Mouse (Mus musculus) induced T-regulatory cell, adult 2 months (primary cell): ENCODE data around the gene Dscaml1.

Source experiments
- DNase-seq: peaks from one replicate; pipeline ENCODE4 v3.0.0-alpha.2; 2012; ENCODE audit warnings: low read depth

Gene Dscaml1

GRCm38 (mm10) chr9:45412287-45412686 is 14.1 kb upstream of the Dscaml1 start:
- DNase-seq, result peak; percentile 94

- DNase-seq, result no peak
Measured at GRCm38 (mm10) chr9:45412700-45413477, 13.5 kb upstream of the Dscaml1 start.

- DNase-seq, result peak; percentile 69
Measured at GRCm38 (mm10) chr9:45413478-45414140, 12.8 kb upstream of the Dscaml1 start.

- peak; percentile 53 for DNase-seq
Measured at GRCm38 (mm10) chr9:45415912-45416311, 10.5 kb upstream of the Dscaml1 start.

GRCm38 (mm10) chr9:45417245-45417644 is 9.2 kb upstream of the Dscaml1 start:
- peak; percentile 89 for DNase-seq

- no peak for DNase-seq
Measured at GRCm38 (mm10) chr9:45418252-45418651, 8.2 kb upstream of the Dscaml1 start.

- peak; percentile 61 for DNase-seq
Measured at GRCm38 (mm10) chr9:45421209-45421608, 5.2 kb upstream of the Dscaml1 start.

GRCm38 (mm10) chr9:45422761-45423298 is 3.6 kb upstream of the Dscaml1 start:
- no peak for DNase-seq

- no peak for DNase-seq
Measured at GRCm38 (mm10) chr9:45429392-45429791, 3.0 kb downstream of the Dscaml1 start.

- no peak for DNase-seq
Measured at GRCm38 (mm10) chr9:45429951-45430697, 3.7 kb downstream of the Dscaml1 start.

- DNase-seq, result no peak
Measured at GRCm38 (mm10) chr9:45430698-45430959, 4.2 kb downstream of the Dscaml1 start.

GRCm38 (mm10) chr9:45431150-45431549 is 4.7 kb downstream of the Dscaml1 start:
- DNase-seq, result no peak

GRCm38 (mm10) chr9:45432639-45433038 is 6.2 kb downstream of the Dscaml1 start:
- DNase-seq, result no peak

GRCm38 (mm10) chr9:45433119-45433518 is 6.7 kb downstream of the Dscaml1 start:
- DNase-seq, result no peak

GRCm38 (mm10) chr9:45434171-45434570 is 7.7 kb downstream of the Dscaml1 start:
- DNase-seq, result no peak

GRCm38 (mm10) chr9:45439025-45439424 is 12.6 kb downstream of the Dscaml1 start:
- DNase-seq, result no peak

- peak; percentile 9 for DNase-seq
Measured at GRCm38 (mm10) chr9:45440083-45440784, 13.8 kb downstream of the Dscaml1 start.

GRCm38 (mm10) chr9:45444251-45444798 is 17.9 kb downstream of the Dscaml1 start:
- DNase-seq, result no peak

GRCm38 (mm10) chr9:45449658-45450057 is 23.2 kb downstream of the Dscaml1 start:
- no peak for DNase-seq

- DNase-seq, result no peak
Measured at GRCm38 (mm10) chr9:45451346-45451745, 24.9 kb downstream of the Dscaml1 start.

GRCm38 (mm10) chr9:45454032-45454431 is 27.6 kb downstream of the Dscaml1 start:
- no peak for DNase-seq
